Mouse (Mus musculus) liver (tissue): ENCODE measurements around the gene Spef1.

Source experiments
- DNase-seq: peaks from one replicate; pipeline ENCODE4 v3.0.0-alpha.2; 2020; ENCODE audit warnings: mixed read lengths

The Spef1 gene

GRCm38 (mm10) chr2:131171401-131172104 is 15.5 kb downstream of the Spef1 start:
- DNase-seq: no peak

GRCm38 (mm10) chr2:131170936-131171335 is 16.1 kb downstream of the Spef1 start:
- DNase-seq: no peak

DNA sequence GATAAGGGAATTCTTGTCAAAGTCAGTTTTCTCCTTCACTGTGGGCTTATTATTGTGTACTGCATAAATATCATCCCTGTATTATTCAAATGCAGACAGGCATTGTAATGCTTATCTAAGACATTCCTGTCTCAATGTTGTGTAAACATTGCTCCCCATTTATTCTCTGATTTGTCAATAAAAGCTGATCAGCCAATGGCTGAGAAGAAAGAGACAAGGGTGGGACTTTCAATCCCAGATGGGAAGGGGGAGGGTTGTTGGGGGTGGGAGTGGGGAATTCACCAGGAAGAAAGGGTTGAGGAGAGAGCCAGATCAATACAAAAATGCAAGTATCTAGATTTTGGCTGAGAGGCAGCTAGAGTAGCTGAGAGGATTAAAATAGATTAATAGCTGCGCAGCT is 18.2 kb downstream of the Spef1 start:
- no peak for DNase-seq

- DNase-seq: no peak
Measured at GRCm38 (mm10) chr2:131167984-131168383, 19.1 kb downstream of the Spef1 start.

DNA sequence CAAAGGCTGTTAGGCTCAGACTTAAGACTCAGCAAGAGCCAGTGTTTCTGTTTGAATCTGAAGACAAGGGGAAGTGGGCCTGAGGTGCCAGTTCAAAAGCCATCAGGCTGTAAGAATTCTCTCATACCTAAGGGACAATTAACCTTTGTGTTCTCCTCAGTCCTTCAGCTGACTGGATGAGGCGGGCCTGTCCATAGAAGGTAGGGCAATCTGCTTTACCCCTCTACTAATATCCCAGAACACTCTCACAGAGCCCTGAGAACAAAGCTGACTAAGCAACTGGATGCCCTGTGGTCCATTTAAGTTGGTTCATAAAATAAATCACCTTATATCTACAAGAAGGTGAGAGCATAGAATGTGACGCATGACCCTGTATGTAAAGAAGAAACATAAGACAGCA is 20.9 kb downstream of the Spef1 start:
- no peak for DNase-seq

GRCm38 (mm10) chr2:131163924-131164323 is 23.2 kb downstream of the Spef1 start:
- no peak for DNase-seq

- peak; percentile 41 for DNase-seq
Measured at GRCm38 (mm10) chr2:131160671-131161111, 26.4 kb downstream of the Spef1 start.

GRCm38 (mm10) chr2:131159938-131160581 is 27.0 kb downstream of the Spef1 start, which contains the start of gene 1700037H04Rik:
TSS of gene 1700037H04Rik (minus strand) at chr2:131160081.
- DNase-seq: peak; percentile 98

DNA sequence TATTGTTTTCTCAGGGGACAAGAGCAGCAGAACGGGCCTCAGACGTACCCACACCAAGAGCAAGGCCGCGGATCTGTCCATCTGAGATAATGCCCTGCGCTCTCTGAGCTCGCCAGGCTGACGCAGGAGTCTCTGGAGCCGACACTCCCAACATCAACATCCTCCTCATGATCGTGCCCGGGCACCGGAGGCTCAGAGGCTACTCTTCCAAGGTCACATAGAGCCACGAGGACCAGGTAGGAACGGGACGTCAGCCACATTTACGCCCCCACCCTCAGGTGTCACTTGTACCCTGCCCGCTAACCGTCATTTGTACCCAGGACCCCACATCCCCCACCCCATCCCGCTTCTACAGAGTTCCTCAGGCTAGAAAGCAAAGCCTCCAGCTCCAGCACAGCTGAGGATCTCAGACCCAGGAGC is 27.6 kb downstream of the Spef1 start:
- peak; percentile 88 for DNase-seq

DNA sequence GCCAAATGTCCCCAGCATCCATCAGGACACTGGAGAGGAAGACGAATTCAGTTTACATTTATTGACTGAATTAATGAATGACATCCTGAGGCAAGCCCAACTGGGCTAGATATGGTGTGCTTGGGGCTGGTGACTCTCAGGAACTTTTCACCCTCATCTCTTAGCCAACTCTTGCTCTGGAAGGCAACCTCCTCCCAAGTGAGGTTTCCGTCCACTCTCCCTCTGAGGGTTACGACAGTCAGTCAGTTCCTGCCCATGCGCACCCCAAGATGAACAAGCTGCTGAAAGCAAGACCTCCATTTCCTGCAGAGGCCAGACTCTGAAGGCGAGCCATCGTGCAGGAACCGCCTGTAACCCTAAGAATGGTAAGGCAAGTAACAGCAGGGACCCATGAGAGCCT is 30.1 kb downstream of the Spef1 start:
- no peak for DNase-seq

GRCm38 (mm10) chr2:131154036-131154435 is 33.0 kb downstream of the Spef1 start:
- DNase-seq: no peak

GRCm38 (mm10) chr2:131152166-131152730 is 34.8 kb downstream of the Spef1 start:
- peak; percentile 81 for DNase-seq

- no peak for DNase-seq
Measured at GRCm38 (mm10) chr2:131149254-131149578, 37.9 kb downstream of the Spef1 start.

- DNase-seq: no peak
Measured at GRCm38 (mm10) chr2:131148353-131149253, 38.5 kb downstream of the Spef1 start.

GRCm38 (mm10) chr2:131147043-131147365 is 40.1 kb downstream of the Spef1 start:
- no peak for DNase-seq

DNA sequence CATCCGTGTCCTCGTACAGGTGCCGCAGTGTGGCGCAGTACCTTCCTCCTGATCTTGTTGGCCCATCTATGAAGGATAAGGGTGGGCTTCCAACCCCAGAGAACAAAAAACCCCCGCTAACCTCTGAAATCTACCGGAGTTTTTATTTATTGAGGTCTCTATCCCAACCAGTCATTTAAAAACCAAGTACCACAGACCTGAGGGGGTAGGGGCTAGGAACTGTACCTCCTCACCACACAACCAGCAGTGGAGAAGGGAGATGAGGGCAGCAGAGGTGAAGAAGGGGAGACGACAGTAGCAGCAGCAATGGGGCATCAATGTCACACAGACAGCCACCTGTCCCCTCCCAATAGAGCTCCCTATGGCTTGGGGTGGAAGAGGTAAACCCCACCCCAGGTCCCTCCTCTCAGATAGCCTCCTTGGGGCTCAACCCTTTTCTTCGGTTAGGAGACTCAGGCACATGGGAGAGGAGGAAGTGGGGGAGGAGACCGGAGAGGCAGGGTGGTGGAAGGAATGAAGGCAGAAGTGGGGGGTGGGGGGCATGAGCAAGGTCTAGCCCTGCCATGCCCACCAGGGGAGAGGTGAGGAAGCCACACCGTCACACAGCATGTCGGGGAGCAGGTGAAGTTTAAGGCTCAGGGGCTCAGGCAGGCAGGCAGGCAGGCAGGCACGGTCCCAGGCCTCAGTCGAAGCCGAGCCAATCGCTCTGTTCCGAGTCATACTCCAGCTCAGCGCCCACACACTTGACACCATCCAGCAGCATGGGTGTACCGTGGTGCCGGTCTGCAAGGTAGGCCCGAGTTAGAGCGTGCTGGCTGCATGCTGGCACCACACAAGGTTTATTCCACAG is 40.7 kb downstream of the Spef1 start:
- DNase-seq: no peak

DNA sequence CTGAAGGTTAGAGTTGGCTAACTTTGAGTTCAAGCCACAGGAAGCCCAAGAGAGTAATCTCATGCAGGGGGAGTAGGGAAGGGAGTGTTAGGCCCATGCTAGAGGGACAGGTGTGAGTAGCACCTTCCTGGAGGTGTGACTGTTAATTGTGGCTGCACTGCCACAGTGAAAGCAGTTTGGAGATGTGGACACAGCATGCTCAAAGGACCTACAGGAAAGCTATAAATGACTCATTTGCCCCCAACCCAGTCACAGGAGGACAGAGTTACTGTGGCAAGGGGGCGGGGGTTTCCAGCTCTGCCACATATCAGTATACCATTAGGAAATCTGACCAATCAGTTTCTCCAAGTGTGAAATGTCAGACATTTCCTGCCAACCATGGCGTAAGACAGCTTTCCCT is 41.5 kb downstream of the Spef1 start:
- no peak for DNase-seq

DNA sequence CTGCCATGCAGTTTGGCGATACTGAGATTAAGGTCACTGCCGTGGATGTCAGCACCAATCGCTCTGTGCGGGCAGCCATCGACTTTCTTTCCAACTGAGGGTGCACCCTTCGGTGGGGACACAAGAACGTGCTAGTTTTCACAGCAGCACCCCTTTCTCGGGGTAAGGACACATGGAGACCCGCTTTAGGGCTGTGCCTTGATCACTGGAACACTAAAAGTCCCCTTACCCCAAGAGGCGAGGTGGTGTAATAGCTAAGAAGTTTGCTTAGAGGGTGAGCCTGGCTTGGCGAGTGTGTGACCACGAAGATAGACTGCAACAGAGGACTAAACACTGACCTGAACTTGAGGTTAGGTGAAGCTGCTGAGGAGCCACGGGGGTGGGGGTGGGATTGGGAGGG is 42.0 kb downstream of the Spef1 start:
- DNase-seq: no peak

- no peak for DNase-seq
Measured at GRCm38 (mm10) chr2:131143007-131143780, 43.9 kb downstream of the Spef1 start.

GRCm38 (mm10) chr2:131142592-131142991 is 44.5 kb downstream of the Spef1 start:
- DNase-seq: peak; percentile 91

DNA sequence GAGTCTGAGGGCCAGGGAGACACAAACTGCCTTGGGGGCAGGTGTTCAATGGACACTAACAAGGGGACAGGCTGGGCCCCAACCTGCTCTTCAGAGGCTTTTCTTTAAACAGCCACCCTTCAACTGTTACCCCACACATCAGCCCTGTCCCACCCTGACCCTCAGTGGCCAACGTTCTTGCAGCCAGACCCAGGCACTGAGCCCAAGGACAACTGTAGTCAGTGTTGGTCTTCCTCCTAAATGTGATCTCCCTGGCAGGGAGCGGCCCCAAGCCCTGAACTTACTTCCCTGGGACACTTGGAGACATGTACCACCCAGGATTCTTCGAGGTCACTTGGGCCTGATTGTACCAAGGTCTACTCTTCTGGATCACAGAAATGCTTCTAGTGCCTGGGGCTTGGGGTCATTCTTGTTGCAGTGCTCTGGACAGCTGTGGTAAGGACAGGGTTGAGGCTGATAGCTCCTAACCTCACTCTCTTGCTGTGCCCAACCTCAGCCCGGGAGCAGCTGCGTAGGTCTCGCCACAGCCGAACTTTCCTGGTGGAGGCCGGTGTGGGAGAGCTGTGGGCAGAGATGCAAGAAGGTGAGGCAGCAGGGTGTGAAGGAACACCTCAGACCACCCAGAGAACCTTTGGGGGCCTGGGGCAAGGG is 45.6 kb downstream of the Spef1 start:
- no peak for DNase-seq
